Mouse (Mus musculus): ENCODE measurements around the gene Fastk. TPM values are rescaled to one million over a fixed set of nuclear protein-coding genes. Genes with fewer than 3 reads are reported as not detected.

Gene Fastk
- total and polyA plus RNA-seq, 3 experiments, result 36.2 to 286 (median 95.9) TPM

DNA sequence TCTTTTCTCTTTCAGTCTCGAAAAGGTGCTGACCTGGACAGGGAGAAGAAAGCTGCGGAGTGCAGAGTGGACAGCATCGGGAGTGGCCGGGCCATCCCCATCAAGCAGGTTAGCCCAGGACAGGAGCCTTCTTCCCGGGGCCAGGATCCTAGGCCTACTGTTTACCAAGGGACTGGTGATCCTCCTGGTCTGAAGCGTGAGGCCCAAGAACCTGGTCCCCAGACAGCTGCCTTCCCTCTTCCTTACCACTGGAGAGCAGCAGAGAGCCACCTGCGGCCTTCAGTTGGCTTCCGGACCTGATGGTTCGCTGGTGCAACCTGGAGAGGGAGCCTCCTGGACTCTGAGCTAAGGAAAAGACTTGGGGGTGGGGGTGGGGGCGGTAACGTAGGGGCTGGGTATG is 38.2 kb upstream of the Fastk start:
- H3K36me3 ChIP-seq (replicated peaks), result peaks cover 100% of the 10 kb centered on the region
- TF ChIP-seq POLR2AphosphoS5 (IDR thresholded peaks at IDR 0.05; ENCODE audit: insufficient replicate concordance, low read depth, low read length), result no peak
- TF ChIP-seq CTCF (IDR thresholded peaks at IDR 0.05; ENCODE audit: low read depth, low read length), result peak; percentile 59
- no peaks in the 10 kb centered on the region for H3K9me3 ChIP-seq (replicated peaks)
- ATAC-seq (ENCODE audit: extremely low read depth, insufficient number of reproducible peaks, low FRiP score, poor library complexity, severe bottlenecking) (peak; percentile 22; the same call in 1 of the 2 replicates), DNase-seq (ENCODE audit: low spot score) (peak; percentile 58)
- H3K27me3 ChIP-seq (ENCODE audit: insufficient read depth, low read length), result no peaks in the 10 kb centered on the region
- no peak overlapping the region for H3K4me3 ChIP-seq (ENCODE audit: low read depth, low read length)
- peaks cover 2% of the 10 kb centered on the region; the same call in 1 of the 2 replicates for H3K4me1 ChIP-seq (ENCODE audit: insufficient read depth, low read depth, low read length)

DNA sequence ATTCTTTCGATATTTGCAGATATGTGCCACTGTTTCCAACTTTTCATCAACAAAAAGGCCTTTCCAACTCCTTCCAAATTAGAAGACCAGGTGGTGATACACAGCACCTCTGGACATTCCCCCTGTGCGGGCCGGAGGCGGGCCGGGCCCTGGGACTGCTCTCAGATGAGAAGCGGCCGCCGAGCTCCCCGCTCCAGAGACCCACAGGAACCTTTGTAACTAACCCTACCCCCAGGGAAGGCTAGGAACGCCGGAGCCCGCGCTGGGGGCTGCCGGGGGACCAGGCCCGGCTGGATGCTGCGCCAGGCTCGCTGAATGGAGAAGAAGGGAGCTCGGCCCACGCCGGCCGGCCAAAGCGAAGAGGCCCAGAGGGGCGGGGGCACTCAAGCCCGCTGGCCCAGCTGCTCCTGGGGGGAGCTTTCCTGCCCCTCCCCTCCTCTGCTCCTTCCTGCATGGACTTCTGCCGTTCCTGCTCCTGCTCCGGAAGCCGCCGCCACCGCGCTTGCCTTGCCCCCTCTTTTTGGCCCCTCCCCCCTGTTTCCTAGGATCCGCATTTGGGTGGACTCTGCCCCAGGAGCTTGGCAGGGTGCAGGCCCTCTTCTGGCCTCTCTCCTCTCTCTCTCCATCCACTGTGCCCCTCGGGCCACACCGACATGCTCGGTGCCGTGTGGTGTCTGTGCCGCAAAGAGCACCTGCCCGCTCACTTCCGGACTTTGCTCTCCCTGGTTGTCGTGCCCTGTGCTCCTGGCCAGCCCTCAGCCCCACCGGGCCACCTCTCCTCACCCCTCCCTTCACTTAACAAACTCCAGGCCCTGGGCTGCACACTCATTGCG is 37.4 kb upstream of the Fastk start:
- peaks cover 100% of the 10 kb centered on the region for H3K36me3 ChIP-seq (replicated peaks)
- H3K4me3 ChIP-seq (ENCODE audit: low read depth, low read length), result no peak overlapping the region

DNA sequence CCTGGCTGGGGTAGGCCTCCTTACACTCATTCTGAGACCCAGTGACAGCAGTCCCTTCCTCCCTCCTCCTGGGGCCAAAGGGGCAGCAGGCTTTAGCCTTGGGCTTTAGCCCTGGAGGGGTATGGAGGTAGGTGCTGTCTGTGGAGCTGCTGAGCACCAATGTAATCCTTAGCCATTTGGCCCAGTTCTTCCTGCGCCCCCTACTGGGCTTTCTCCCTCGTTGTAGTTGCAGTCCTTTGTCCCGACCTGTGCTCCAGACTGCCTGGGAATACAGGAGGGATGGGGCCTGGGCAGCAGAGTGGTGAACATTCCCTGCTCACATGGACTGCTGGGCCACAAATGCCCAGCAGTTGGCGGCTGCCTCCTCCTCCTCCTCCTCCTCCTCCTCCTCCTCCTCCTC is 36.6 kb upstream of the Fastk start:
- Histone ChIP-seq H3K9me3 (replicated peaks) (no peaks in the 10 kb centered on the region), H3K27me3 (ENCODE audit: insufficient read depth, low read length) (no peaks in the 10 kb centered on the region), H3K36me3 (replicated peaks) (peaks cover 100% of the 10 kb centered on the region), H3K4me3 (ENCODE audit: low read depth, low read length) (no peak overlapping the region), H3K4me1 (ENCODE audit: insufficient read depth, low read depth, low read length) (peaks cover 2% of the 10 kb centered on the region; the same call in 1 of the 2 replicates)
- DNase-seq (ENCODE audit: low spot score), result peak; percentile 43
- no peak; the same call in 1 of the 2 replicates for ATAC-seq (ENCODE audit: extremely low read depth, insufficient number of reproducible peaks, low FRiP score, poor library complexity, severe bottlenecking)
- TF ChIP-seq TAL1 (conservative IDR thresholded peaks at IDR 0.05; ENCODE audit: low read depth, low read length), result no peak
- peak; percentile 31; the same call in 1 of the 2 replicates for TF ChIP-seq CTCF (IDR thresholded peaks at IDR 0.05; ENCODE audit: low read depth, low read length)

More for the DNA sequence above, 37.4 kb upstream of the Fastk start:
- DNase-seq (ENCODE audit: low spot score) (no peak), ATAC-seq (ENCODE audit: extremely low read depth, insufficient number of reproducible peaks, low FRiP score, poor library complexity, severe bottlenecking) (no peak)
- Histone ChIP-seq H3K9me3 (replicated peaks) (no peaks in the 10 kb centered on the region), H3K27me3 (ENCODE audit: insufficient read depth, low read length) (no peaks in the 10 kb centered on the region), H3K4me1 (ENCODE audit: insufficient read depth, low read depth, low read length) (peaks cover 2% of the 10 kb centered on the region; the same call in 1 of the 2 replicates)
- TF ChIP-seq GATA1 (IDR thresholded peaks at IDR 0.05; ENCODE audit: borderline replicate concordance, low read length), result no peak
- no peak for TF ChIP-seq TAL1 (conservative IDR thresholded peaks at IDR 0.05; ENCODE audit: low read depth, low read length)
- TF ChIP-seq POLR2AphosphoS5 (IDR thresholded peaks at IDR 0.05; ENCODE audit: insufficient replicate concordance, low read depth, low read length), result no peak
- no peak for TF ChIP-seq CTCF (IDR thresholded peaks at IDR 0.05; ENCODE audit: low read depth, low read length)

DNA sequence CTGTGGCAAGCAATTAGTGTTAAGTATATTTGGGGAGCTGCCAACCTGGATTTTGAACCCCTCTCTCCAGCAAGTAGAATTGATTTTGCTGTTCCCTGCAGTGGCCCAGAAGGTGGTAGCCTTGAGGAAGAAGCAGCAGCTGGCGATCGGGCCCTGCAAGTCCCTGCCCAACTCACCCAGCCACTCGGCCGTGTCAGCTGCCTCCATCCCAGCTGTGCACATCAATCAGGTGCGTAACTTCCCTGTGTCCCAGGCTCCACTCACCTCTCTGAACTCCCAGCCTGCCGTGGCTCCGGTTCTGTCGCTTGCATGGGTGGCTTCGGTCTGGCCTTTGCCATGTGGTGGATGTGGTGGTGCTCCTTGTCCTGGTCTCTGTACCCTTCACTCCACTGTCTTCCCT is 32.8 kb upstream of the Fastk start:
- TF ChIP-seq GATA1 (IDR thresholded peaks at IDR 0.05; ENCODE audit: borderline replicate concordance, low read length) (no peak), POLR2AphosphoS5 (IDR thresholded peaks at IDR 0.05; ENCODE audit: insufficient replicate concordance, low read depth, low read length) (no peak), CTCF (IDR thresholded peaks at IDR 0.05; ENCODE audit: low read depth, low read length) (no peak), TAL1 (conservative IDR thresholded peaks at IDR 0.05; ENCODE audit: low read depth, low read length) (no peak), GATA2 (IDR thresholded peaks at IDR 0.05; ENCODE audit: borderline replicate concordance, low read depth, low read length) (no peak)
- Histone ChIP-seq H3K36me3 (replicated peaks) (peaks cover 99% of the 10 kb centered on the region), H3K4me1 (ENCODE audit: insufficient read depth, low read depth, low read length) (peaks cover 8% of the 10 kb centered on the region), H3K9me3 (replicated peaks) (peaks cover 9% of the 10 kb centered on the region), H3K4me3 (ENCODE audit: low read depth, low read length) (no peak overlapping the region), H3K27me3 (ENCODE audit: insufficient read depth, low read length) (no peaks in the 10 kb centered on the region)
- DNase-seq (ENCODE audit: low spot score), result no peak
- no peak for ATAC-seq (ENCODE audit: extremely low read depth, insufficient number of reproducible peaks, low FRiP score, poor library complexity, severe bottlenecking)

DNA sequence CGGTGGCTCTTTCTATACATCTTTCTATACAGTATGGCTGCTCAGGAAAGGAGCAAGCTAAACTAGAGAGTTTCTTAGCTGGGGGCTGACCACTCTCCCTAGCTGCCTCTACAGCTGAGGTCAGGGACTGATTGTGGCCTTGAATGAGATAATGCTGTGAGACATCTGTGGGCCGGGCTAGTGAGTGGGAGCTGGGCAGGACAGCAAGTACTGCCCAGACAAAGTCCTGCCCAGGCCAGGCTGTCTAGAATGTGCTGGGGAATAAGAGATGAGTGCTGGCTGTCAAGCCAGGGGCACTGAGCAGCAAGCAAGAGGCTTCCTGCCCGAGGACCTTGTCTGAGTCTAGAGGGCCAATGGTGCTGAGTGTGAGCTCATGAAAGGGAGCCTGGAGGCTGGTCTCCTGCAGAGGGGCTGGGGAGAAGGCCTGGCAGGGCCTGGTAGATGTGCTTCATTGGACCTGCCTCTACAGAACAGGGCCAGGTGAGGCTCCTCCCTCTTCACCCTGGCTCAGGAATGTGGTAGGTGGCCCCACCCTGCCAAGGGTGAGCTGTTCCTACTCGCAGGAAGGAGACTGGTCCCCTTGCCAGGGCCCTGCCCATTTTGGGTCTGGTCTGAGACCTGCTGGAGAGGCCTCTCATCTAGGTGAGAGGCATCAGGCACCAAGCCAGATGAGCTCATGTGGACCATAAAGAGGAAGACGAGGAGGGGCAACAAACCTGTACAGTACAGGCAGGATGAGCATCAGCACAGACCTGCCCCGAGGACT is 30.6 kb upstream of the Fastk start:
- H3K9me3 ChIP-seq (replicated peaks), result peaks cover 9% of the 10 kb centered on the region
- peaks cover 95% of the 10 kb centered on the region for H3K36me3 ChIP-seq (replicated peaks)
- no peak for DNase-seq (ENCODE audit: low spot score)
- peaks cover 6% of the 10 kb centered on the region; the same call in 1 of the 2 replicates for H3K4me1 ChIP-seq (ENCODE audit: insufficient read depth, low read depth, low read length)
- TF ChIP-seq POLR2AphosphoS5 (IDR thresholded peaks at IDR 0.05; ENCODE audit: insufficient replicate concordance, low read depth, low read length) (no peak), GATA1 (IDR thresholded peaks at IDR 0.05; ENCODE audit: borderline replicate concordance, low read length) (no peak), TAL1 (conservative IDR thresholded peaks at IDR 0.05; ENCODE audit: low read depth, low read length) (no peak), CTCF (IDR thresholded peaks at IDR 0.05; ENCODE audit: low read depth, low read length) (no peak), GATA2 (IDR thresholded peaks at IDR 0.05; ENCODE audit: borderline replicate concordance, low read depth, low read length) (no peak)
- no peak overlapping the region for H3K4me3 ChIP-seq (ENCODE audit: low read depth, low read length)
- H3K27me3 ChIP-seq (ENCODE audit: insufficient read depth, low read length), result no peaks in the 10 kb centered on the region
- ATAC-seq (ENCODE audit: extremely low read depth, insufficient number of reproducible peaks, low FRiP score, poor library complexity, severe bottlenecking), result no peak

DNA sequence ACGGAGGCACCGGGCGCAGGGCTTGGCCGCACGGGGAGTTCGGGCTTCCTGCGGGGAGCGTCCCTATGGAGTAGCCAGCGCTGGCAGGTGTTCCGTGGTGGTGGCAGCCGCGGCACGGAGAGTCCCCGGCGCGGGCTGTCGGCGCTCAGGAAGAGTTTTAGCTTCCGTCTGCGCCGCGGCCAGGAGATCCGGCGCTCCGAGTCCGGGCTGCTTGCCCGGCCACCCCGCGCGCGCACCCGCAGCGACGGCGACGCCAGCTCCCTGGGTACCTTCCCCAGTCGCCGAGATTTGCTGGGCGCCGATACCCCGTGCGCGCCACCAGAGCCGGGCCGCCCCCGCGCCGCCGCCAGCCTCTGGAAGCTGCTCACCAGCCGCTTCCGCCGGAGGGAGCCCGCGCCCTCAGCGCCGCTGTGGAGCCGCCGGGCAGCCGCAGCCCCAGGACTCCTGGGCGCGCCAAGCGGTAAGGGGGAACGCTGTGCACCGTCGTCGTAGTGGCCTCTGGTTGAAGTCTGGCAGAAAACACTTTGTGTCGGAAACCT is 29.7 kb upstream of the Fastk start:
- no peak overlapping the region for H3K4me3 ChIP-seq (ENCODE audit: low read depth, low read length)
- TF ChIP-seq POLR2AphosphoS5 (IDR thresholded peaks at IDR 0.05; ENCODE audit: insufficient replicate concordance, low read depth, low read length) (no peak), GATA2 (IDR thresholded peaks at IDR 0.05; ENCODE audit: borderline replicate concordance, low read depth, low read length) (no peak), TAL1 (conservative IDR thresholded peaks at IDR 0.05; ENCODE audit: low read depth, low read length) (no peak), CTCF (IDR thresholded peaks at IDR 0.05; ENCODE audit: low read depth, low read length) (no peak), GATA1 (IDR thresholded peaks at IDR 0.05; ENCODE audit: borderline replicate concordance, low read length) (no peak)
- peaks cover 9% of the 10 kb centered on the region for H3K9me3 ChIP-seq (replicated peaks)
- peaks cover 95% of the 10 kb centered on the region for H3K36me3 ChIP-seq (replicated peaks)
- H3K4me1 ChIP-seq (ENCODE audit: insufficient read depth, low read depth, low read length), result peaks cover 6% of the 10 kb centered on the region; the same call in 1 of the 2 replicates
- ATAC-seq (ENCODE audit: extremely low read depth, insufficient number of reproducible peaks, low FRiP score, poor library complexity, severe bottlenecking) (no peak), DNase-seq (ENCODE audit: low spot score) (no peak)
- H3K27me3 ChIP-seq (ENCODE audit: insufficient read depth, low read length), result no peaks in the 10 kb centered on the region

Measured in G1E (cell line).